Mouse (Mus musculus) CH12.LX (cell line): ENCODE data around the gene Dnah12.

Experiments
- CTCF ChIP-seq, 2 experiments: IDR thresholded peaks in 1 of 2; conservative IDR thresholded peaks in 1 of 2; 2 replicates each; pipeline ENCODE4 v1.5.1; 2011 to 2012; ENCODE audit warnings: low read depth in 2 of 2, low read length in 2 of 2, improper control_type of control experiment in 1 of 2, inconsistent platforms in 1 of 2, mild to moderate bottlenecking in 1 of 2, moderate library complexity in 1 of 2
- JUND ChIP-seq: conservative IDR thresholded peaks from 2 replicates; pipeline ENCODE4 v1.6.1; 2011; ENCODE audit warnings: low read depth, low read length, improper control_type of control experiment
- TCF12 ChIP-seq: IDR thresholded peaks from 2 replicates; pipeline ENCODE4 v1.6.1; 2014; ENCODE audit warnings: low read depth, mild to moderate bottlenecking, inconsistent platforms, low read length, improper control_type of control experiment

- TF ChIP-seq TCF12 (no peak), JUND (no peak), CTCF (conservative IDR thresholded peaks at IDR 0.05 in 1 of 2, IDR thresholded peaks at IDR 0.05 in 1 of 2; ENCODE audit: low read depth in 2 of 2, low read length in 2 of 2) (no peak)
These were observed 17.7 kb upstream of the Dnah12 start for GRCm38 (mm10) chr14:26675371-26675770.
